Mouse (Mus musculus) stomach, postnatal 0 days (tissue): Measurements from ENCODE around the gene Pink1.

Experiments used
- CTCF ChIP-seq: IDR thresholded peaks from 2 replicates; pipeline ENCODE4 v1.5.1; 2016; ENCODE audit warnings: antibody characterized with exemption, low read depth, mild to moderate bottlenecking, moderate library complexity
- EP300 ChIP-seq: optimal IDR thresholded peaks from 2 replicates; pipeline ENCODE3; 2016; ENCODE audit warnings: antibody characterized with exemption

- no peak for TF ChIP-seq CTCF
- TF ChIP-seq EP300 = no peak
Measured at GRCm38 (mm10) chr4:138292028-138292427, 34.1 kb downstream of the Pink1 start.
